Mouse (Mus musculus) bone marrow macrophage, adult 2 months (primary cell): ENCODE results near the gene Fbxw17. TPM values are rescaled to one million over a fixed set of nuclear protein-coding genes. Genes with fewer than 3 reads are reported as not detected.
"Not testable (repeated sequence)": the region's sequence is repeated elsewhere in the genome, so short reads cannot be mapped to it uniquely, and the experiment has no call there.

Source experiments
- H3K27ac ChIP-seq: 2 replicates; pipeline ENCODE4 v1.5.1; 2012; ENCODE audit warnings: low read depth, low read length; ENCODE audit not compliant: insufficient read depth
- H3K4me1 ChIP-seq: 2 replicates; pipeline ENCODE4 v1.6.1; 2012; ENCODE audit warnings: low read length; ENCODE audit not compliant: control insufficient read depth, insufficient read depth
- H3K4me3 ChIP-seq: 2 replicates; pipeline ENCODE4 v1.5.1; 2012; ENCODE audit warnings: mild to moderate bottlenecking, low read length, moderate library complexity; ENCODE audit not compliant: insufficient read depth
- CTCF ChIP-seq: IDR thresholded peaks from 2 replicates; pipeline ENCODE4 v1.5.1; 2012; ENCODE audit warnings: low read depth, mild to moderate bottlenecking, low read length, moderate library complexity
- POLR2A ChIP-seq: IDR thresholded peaks from 2 replicates; pipeline ENCODE4 v1.6.1; 2012; ENCODE audit warnings: mild to moderate bottlenecking, low read depth, low read length, borderline replicate concordance
- polyA plus RNA-seq: library from polyadenylated mRNA; stranded (reverse); fragments of >200 nt; gene quantifications from 2 replicates; pipeline ENCODE4 v1.2.4, GENCODE M21; 2012; ENCODE audit not compliant: missing spikeins, insufficient read depth, insufficient read length

Gene Fbxw17
- polyA plus RNA-seq, 1 experiment, result 69.3 TPM

- no peak for TF ChIP-seq POLR2A
- TF ChIP-seq CTCF, result no peak
- Histone ChIP-seq H3K4me1 (no peaks in the 10 kb centered on the region), H3K4me3 (no peak overlapping the region)
These were observed 35.8 kb downstream of the Fbxw17 start for GRCm38 (mm10) chr13:50453426-50453825.

DNA sequence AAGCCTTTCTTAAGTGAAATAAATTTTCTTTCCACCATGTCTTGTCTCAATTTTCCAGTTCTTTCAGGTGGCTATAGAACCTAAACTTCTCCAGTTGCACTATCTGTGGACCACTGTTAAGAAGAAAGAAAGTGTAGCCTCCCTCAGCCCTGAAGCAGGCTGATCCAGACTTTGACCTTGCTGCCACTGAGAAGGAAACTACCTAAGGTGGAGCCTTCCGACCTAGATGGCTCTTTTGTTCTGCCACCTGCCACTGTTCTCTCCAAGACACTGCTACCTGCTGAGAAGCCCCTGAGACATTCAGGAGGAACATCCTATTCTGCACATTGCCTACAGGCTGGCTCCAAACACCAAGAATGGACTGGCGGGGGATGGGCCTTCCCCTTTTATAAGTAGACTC, 42.8 kb downstream of the Fbxw17 start:
- H3K4me3 ChIP-seq, H3K27ac ChIP-seq, H3K4me1 ChIP-seq: not testable (repeated sequence)

More at GRCm38 (mm10) chr13:50453426-50453825, 35.8 kb downstream of the Fbxw17 start:
- H3K27ac ChIP-seq, result no peak overlapping the region

- TF ChIP-seq CTCF (no peak), POLR2A (no peak)
- Histone ChIP-seq H3K4me1 (no peaks in the 10 kb centered on the region), H3K4me3 (no peak overlapping the region), H3K27ac (no peak overlapping the region)
These were observed 47.2 kb downstream of the Fbxw17 start for GRCm38 (mm10) chr13:50464621-50465562.

DNA sequence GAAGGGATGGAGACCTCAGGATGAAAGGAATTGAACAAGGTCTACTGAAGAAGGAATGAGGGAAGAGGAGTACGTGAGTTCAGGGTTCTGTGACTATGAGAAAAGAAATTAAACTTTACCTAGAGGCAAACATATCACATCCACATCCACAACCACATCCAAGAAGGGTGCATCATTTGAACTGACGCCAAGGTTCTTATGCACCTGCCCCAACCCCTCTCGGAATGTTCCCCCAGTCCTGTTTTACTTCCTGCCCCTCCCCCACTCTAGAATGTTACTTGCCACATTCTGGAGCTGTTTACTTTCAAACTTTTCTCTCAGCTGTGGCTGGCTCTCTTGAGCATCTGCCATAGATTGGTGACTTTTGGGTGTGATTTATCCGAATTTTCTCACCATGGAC, 49.3 kb downstream of the Fbxw17 start, which contains the start of gene Nutm2:
Gene Nutm2 (plus strand): TSS at position 301 of the 400 bp plus-strand sequence.
- TF ChIP-seq POLR2A, result no peak
- TF ChIP-seq CTCF, result no peak
- no peak within 1 kb of the TSS for H3K27ac ChIP-seq
- H3K4me1 ChIP-seq, result no peaks in the 10 kb centered on the region
- H3K4me3 ChIP-seq, result no peak within 1 kb of the TSS

Other genes starting within 250 kb of the Fbxw17 start
- not detected in 2 replicates for gene Gm906, start 167.6 kb upstream of the Fbxw17 start, polyA plus RNA-seq
- gene Gm47429, start 26.0 kb downstream of the Fbxw17 start, polyA plus RNA-seq, result not detected in 2 replicates
- gene Nutm2, start 49.4 kb downstream of the Fbxw17 start, polyA plus RNA-seq, result not detected in 2 replicates
- gene Gm904, start 225.4 kb downstream of the Fbxw17 start, polyA plus RNA-seq, result not detected in 2 replicates